Mouse (Mus musculus) right cerebral cortex, postnatal 10 days (tissue): ENCODE measurements at regions not wholly inside any gene's neighbourhood (a gene's known extent, or its start where the extent isn't known, plus 50 kb on each side); places are given as distances from the start of the nearest gene placed in this dataset.

ENCODE experiments used
- DNase-seq, 2 experiments: peaks; one replicate each; pipeline ENCODE4 v3.0.0; 2021; ENCODE audit warnings: low spot score in 2 of 2

DNA sequence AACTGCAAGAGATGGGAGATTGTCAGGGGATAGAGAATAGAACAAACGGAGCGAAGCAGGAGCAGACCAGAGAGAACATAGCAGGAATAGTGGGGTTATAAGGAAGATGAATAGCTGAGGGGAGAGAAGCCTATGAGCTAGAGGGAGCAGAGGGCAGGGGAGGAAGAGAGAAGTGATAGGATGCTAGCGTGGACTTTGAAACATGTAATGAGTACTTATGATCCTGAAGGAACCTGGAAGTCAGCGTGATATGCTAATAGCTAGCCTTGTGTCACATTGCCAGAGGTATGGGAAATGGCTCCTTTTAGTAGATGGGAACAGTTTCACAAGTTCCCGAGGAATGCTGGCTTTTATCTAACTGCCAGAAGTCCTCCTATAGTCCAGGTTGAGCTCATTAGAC lies 51.8 kb downstream of the Calml3 start:
- DNase-seq, result no peak

DNA sequence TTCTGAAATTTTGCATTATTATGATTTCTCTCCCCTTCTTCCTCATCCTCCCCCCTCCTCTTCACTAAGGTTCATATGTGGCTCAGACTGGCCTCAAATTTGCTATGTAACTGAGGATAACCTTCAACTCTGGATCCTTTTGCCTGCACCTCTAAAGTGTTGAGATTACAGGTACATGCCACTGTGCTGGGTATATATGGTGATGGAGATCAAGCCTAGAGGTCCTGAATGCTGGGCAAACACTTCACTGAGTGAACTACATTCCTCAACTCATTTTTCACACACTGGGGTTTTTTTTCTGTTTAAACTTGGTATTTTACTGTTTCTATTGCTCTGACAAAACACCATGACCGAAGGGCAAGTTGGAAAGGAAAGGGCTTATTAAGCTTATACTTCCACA lies 52.9 kb downstream of the Calml3 start:
- no peak for DNase-seq

DNA sequence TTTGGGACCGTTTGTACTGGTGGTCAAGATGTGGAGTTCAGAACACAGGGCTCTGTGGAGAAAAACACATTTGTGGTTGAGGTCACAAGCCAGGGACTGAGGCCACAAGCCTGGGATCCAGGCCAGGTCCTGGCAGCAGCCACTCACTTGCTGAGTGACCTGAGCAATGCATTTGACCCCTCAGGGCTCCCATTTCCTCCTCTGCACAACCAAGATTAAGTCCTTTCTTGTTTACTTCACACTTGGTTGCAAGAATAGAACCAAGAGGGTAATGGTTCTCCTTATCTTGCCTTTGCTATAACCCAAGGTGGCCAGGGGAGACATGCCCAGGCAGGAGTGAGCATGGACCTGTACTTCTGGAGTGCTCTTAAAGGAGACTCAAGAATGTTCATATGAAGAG lies 53.4 kb downstream of the Calml3 start:
- no peak for DNase-seq

DNA sequence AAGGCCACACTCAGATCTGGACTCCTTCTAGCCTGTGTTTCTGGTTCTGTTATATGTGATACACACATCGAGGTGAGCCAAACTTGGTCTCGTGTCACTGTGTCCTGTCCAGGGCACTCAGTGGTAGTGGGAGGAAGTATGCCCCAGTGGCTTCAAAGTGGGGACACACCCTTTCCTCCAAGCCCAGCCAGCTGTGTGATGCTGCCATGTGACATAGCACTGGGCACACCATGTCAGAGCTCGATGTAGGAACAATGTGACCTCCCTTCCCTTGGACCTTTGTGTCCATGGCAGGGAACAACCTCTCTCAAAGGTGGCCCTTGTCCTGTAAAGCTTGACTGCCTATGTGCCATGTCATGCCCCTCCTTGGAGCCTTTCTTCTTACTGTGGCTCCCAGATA lies 54.5 kb downstream of the Calml3 start:
- no peak for DNase-seq

DNA sequence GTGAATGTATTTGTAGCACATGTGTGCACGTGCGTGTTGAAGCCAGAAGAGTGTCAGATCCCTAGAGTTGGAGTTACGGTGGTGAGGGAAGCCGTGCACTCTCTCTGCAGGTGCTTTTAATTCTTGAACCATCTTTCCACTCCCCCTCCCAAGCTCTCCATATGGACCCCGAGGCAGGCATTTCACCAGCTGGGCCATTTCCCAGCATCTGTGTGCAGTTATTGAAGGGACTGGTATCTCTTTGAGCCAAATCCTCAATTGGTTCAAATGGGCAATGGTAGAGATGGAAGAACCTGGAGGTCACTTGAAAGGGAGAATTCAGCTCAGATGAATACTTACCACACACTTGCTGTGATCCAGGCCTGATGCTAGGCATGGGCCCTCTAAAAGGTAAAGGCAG lies 55.3 kb downstream of the Calml3 start:
- no peak for DNase-seq

DNA sequence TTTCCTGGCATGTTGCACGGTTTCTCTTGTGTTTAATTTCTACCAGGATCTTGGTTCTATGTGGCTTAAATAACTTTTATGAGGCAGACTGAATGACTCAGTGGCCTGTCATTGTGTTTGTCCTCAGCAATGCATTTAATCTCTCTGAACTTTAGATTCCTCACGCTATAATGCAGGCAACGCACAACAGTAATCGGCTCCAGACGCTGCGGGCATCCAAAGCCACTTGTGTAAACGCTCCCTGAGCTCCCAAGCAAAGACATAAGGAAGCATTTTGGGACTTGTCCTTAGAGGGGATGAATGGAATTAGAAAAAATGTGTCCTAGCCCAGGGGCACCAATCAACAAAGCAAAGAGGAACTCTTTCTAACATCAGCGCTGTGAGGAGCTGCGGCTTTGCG lies 57.6 kb downstream of the Calml3 start:
- DNase-seq, result no peak

DNA sequence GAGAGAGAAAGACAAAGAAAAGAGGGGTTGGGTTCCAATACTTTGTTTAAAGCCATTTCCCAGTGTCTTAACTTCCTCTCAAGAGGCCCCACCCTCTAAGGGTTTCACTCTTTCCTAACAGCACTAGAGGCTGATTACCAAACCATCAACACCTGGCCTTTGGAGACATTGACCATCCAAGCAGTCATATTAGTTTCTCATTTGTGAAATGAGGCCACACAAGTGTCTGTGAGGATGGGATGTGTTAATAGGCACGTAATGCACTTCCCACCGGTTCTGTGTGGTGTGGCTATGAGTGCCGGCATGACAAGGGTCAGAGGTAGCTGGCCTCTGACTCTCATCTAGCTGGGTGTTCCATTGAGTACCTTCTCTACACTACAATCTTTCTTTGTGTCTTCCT lies 59.2 kb downstream of the Calml3 start:
- DNase-seq, result no peak

DNA sequence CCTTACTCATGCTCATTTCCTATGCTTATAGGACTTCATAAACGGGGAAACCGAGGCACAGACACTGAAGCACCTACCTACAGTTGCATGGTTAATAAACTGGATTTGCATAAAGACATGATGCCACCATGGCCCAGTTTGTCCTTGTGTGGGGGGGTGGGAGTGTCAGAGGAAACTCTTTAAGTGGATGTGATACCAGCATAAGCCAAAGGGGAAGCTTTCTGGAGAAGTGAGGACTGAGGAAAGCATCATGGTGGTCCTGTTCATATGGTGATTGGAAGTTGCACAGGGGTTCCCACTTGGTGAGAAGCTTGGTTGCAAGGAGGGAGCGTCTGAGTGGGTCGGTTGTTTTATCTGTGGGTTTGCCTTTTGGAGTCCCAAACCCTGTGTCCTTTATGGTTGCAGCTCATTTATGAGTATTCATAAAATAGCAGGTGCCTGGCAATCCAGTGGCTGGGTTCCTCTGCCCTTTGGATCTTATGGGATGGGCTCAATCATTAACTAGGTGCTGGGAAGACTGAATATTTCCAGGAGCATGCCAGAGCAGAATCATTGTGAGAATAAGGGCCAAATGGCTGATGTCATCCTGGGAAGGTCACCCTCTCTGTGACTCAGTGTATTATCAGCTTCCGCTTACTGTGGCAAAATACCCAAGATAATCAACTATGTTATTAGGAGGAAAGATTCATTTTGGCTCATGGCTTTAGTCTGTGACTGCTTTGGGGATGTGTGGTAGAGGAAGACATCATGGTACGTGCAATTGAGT lies 60.2 kb downstream of the Calml3 start:
- peak in 1 of 2 experiments; percentile 5 for DNase-seq

DNA sequence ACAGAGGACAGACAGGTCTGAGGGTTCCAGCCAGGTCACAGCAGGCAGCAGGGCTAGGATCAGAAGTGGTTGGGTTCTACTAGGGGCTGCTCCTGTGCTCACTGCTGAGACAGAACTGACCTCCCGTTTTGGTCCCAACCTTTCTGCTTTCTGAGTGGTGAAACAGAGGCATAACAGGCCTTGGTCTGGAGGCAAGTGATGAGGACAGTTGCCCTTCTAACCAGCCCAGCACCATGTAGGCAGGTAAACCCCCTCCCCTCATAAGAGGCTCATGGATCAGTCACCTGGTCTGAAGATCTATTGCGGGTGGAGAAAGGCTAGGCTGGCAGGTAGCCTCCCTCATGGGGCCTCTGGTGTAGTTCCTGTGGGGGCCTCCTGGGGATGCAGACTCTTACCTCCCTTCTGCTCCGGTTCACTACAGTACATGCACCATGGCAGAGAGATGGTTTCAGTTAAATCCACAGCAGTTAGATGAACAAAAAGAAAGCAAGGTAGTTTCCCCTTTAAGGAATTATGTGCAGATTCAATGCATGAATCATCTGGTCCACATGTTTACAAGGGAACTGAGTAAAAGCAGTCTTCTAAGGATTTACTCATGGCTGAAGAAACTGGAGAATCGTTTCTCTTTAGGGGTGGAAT lies 61.2 kb downstream of the Calml3 start:
- no peak for DNase-seq

DNA sequence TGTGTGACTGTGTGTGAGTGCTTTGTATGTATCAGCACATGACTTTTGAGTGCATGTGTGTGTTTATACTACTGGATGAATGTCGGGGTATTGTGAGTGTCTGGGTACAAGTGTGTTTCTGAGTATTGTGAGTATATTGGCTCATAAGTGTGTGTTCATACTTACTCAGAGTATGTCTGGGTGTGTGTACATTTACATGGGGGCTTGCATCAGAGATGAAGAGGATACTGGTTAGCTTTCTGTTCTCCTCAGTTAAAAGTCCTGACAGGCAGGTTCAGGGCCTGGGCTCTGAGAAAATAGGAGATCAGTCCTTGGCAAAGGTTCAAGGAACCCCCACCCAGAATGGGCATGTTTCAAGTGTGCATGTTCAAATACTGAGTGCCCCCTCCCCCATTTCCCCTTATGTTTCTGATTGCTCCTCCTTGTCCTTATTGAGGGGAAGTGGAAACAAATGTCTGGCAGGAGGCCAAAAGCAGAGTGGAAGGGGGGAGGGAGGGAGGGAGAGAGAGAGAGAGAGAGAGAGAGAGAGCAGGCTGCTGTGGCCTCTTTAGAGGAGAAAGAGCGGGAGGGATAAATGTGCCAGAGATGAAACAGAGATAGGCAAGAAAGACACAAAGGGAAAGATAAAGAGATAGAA lies 61.9 kb downstream of the Calml3 start:
- DNase-seq, result no peak

DNA sequence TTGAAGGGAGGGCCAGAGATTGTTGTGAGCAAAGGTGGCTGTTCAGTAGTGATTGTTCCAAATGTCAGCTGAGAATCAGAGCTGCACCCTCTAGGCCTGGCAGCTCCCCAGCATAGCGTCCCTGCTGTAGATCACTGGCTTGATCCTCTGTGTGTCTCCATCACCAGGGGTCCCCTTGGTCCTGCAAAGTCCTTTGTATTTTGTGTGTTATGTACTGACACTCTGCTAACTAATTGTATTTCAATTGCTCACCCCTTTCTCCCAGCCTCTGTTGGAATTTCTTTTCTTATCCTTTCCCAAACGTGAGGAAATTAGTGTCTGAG lies 73.5 kb downstream of the Calml3 start:
- DNase-seq, result no peak

DNA sequence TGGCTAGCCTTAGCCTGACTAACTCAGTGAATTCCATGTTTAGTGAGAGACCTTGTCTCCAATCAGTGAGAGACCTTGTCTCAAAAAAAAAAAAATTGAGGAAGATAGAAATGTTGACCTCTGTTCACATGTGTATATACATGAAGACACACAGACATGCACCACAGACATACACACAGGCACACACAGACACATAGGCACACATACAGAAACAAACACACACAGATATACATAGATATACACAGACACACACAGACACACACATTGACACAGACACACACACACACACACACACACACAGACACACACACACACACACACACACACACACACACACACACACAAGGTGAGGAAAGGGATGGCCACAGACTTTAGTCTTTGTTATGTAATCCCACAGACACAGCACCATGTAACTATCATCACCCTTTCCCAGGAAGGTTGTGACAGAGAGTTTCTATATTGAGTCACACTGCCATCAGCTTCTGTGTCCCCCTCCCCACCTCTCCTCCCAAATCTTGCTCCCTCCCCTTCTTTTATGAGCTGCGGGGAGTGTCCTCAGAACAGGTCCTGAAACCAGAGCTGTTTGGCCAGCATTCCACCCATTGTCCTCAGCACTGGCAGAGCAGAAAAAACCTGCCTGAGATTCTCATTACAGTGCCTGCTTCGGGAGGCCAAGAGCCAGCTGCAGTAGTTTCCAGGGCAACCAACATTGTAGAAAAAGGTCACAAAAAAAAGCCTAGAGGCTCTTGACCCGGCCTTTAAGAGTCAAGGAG lies 74.0 kb downstream of the Calml3 start:
- DNase-seq, result no peak

DNA sequence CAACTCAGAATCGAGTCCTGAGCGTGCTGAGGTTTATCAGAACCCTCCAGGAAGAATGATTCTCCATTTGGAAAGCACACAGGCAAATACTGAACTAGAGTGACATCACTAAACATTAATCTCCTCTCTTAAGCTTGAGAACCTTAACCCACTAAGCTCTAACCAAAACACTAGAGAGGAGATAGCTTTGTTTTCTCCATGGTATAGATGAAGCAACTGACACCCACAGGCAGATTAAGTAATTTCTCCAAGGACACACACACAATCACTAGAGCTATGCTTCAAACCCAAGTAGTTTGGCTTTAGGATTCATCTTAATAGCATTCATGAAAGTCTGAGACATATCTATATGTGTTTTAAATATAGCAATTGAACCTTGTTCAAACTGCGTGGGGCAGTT lies 75.2 kb downstream of the Calml3 start:
- no peak for DNase-seq

DNA sequence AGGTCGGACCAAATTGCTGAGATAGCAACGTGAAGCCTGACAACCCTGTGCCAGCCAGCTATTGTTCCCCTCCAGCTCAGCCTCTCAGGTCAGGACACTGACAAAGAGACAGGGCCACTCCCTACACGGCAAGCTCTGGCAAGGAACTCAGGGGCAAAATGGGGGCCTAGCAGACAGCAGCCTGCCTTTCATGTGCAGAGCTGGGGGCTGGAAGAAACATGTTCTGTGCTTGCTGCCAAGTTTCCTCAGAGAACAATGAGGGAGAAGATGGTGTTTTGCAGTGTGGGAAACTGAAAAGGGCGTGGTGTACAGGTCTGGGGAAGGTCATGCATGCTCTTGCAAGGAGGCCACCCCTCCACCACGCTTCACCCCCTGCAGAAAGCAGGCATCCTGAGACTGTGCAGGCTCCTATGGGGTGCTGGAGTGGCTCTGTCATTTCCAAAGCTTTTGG lies 77.8 kb downstream of the Calml3 start:
- DNase-seq, result no peak

DNA sequence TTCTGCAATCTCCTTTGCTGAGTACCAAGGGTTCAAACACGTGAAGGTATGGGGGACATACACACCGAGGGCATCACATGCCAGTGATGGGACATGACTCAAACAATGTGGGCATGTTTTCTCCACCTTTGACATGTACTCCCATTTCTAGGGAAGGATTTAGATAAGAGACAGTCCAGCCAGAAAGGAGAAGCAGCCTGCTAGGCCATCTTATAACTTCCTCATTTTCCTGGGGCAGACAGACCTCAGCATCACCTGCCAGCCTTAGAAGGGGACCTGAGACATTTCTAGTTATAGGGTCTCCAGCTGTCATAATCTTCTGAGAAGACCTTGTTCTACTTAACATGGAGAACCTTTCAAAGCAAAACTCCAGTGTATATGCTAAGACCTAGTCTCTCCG lies 78.3 kb downstream of the Calml3 start:
- no peak for DNase-seq

DNA sequence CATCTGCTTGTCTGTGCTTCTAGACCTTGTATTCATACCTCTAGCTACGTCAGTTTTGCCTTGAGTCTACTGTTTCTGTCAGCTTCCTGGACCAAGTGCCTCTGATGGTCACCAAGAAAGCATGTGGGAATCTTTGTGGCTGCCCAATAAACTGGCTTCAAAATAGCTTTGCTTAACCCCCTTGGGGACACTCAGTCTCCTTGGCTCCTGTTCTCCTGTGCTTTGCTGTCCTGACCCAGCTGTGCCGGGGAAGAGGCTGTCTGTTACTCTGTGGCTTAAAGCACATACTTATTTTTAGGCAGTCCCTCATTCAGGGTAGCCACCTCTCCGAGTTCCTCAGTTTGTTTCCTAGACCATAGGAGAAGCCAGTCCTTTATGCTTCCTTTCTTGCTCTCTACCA lies 79.8 kb downstream of the Calml3 start:
- no peak for DNase-seq

DNA sequence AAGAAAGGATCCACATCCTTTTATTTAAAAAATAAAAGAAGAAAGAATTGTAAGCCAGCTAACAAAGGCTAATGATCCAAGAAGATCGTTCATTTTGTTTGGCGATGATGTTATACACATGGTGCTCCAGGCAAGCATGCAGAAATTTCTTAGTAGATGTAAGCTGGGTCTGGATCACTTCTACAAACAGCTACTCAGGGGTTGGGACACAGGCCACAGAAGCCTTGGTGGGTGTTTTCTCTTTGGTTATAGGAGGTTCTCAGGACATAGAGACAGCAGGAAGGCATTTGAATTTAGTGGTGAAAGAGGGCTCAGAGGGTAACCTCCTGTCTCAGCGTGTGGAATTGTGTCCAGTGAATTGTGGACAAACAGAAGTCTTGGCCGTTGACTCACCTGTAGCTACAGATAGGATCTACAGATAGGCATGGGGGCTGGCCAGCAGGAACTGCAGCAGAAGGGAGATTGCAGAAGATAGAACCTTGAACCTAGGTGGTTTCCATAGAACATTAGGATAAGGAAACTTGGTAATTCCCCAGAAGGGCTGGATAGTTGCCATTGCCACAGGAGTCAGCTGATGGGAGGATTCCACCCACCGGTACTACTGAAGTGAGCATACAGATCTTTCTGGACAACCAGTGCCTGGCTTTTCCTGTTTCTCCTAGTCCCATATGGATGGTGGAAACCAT lies 80.5 kb downstream of the Calml3 start:
- no peak for DNase-seq

DNA sequence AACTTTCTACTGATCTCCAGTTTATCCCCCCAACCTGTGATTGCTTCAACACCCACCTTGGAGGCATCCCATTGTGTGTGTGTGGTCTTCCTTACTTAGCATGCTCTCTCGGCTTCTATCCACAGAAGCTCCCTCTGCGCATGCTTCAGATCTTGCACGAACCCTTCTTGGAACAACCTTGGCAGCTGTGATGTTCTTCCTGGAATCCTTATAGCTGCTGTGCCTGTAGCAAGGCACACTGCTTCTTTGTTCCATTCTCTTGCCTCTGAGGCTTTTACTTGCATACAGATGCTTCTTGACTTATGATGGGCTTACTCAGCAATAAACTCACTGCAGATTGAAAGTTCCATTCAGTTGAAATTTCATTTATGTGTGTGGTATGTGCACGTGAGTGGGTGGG lies 81.2 kb downstream of the Asb13 start:
- DNase-seq, result no peak

DNA sequence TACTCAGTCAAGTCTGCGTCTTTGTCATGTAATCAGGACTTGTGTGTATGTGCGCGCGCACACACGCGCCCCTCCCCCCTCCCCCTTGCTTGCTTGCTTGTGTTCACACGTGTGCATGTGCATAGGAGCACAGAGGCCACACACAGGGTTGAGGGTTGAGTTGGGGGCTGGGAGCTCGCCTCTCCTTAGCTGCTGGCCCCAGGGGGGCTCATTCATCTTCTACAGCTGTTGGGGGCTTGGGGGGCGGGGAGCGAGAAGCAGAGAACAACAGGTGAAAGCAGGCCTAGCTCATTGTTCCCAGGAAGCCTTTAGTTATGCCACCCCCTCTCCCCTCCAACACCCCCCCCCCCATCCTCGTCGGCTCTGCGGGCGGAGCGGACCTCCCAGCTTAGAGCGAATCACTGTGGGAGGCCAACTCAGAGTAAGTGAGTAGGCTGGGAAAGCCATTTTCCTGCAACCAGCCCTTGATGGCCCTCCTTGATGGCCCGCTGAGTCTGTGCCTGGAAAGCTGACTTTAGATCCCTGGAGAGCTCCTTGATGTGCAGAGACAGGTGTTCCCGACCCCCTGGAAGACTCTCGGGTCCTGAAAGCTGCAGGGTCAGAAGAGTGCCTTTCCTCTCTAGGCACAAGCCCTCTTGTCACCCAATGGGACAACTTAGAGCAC lies 78.8 kb downstream of the Asb13 start:
- no peak for DNase-seq

DNA sequence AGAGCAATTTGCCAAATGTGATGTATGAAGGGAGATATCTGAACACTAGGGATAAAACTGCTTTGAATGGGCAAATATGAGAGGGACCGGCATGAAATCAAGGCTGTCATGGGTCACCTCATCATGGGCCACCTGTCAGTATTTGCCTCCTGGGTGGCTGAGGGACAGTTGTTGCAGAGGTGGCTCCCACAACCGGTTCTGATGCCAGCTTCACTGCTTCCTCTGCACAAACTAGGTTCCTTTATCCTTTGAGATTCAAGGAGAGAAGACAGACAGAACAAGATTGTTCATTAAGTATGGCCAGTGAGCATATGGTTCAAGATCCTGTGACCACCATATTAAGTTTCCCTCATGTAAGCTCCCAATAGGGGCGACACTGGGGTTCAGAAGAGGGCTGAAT lies 78.3 kb downstream of the Asb13 start:
- no peak for DNase-seq

DNA sequence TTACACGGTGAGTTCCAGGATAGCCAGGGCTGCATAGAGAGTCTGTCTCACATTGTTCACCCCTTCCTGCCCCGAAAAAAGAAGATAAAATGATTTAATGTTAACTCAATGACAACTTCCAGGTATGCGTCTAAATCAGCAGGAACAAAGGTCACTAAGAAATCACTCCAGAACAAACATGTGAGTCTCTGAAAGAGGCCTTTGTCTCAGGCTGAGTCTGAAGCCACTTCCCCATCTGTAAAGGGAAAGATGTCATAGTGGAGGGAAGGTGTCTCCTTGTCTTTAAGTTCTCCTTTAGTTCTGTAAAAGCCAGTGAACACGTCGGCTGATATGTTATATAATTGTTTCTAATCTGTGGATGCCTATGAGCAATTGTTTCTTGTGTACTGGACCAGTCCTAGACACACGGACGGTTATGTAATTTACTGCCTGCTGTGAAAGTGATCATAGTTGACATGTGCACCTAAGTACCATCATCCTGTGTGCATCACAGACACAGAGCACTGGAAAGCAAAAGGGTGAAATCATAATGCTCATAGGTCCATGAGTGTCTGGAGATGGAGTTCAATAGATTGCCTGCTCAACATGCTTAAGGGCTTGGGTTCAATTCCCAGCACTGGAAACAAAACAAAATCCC lies 76.3 kb downstream of the Asb13 start:
- DNase-seq, result no peak
